Mouse (Mus musculus): Measurements from ENCODE around the gene Gpx4. TPM values are rescaled to one million over a fixed set of nuclear protein-coding genes. Genes with fewer than 3 reads are reported as not detected.

The Gpx4 gene
- polyA plus RNA-seq, 1 experiment from 2014 or later, result 534 TPM

- no peak overlapping the region for H3K9ac ChIP-seq (ENCODE audit: low read length)
- no peaks in the 10 kb centered on the region for H3K9me3 ChIP-seq (ENCODE audit: control insufficient read depth, low read length)
- no peak overlapping the region for H3K4me2 ChIP-seq (ENCODE audit: low read depth, severe bottlenecking)
- peaks cover under 1% of the 10 kb centered on the region; the same call in 1 of the 2 replicates for H3K36me3 ChIP-seq (ENCODE audit: control insufficient read depth, insufficient read depth, low read length)
- no peak for ATAC-seq (ENCODE audit: insufficient number of reproducible peaks, low FRiP score, low TSS enrichment, low read depth)
- no peak overlapping the region for H3K4me3 ChIP-seq (ENCODE audit: low read depth, low read length)
- H3K4me1 ChIP-seq (ENCODE audit: control insufficient read depth, insufficient read depth, low read length), result no peaks in the 10 kb centered on the region
- H3K27ac ChIP-seq (replicated peaks; ENCODE audit: low read depth, low read length), result no peak overlapping the region
- 92% methylated on average over 8 of the region's 8 CpGs for WGBS
- no peak for DNase-seq (ENCODE audit: low spot score)
- no peaks in the 10 kb centered on the region for H3K27me3 ChIP-seq (ENCODE audit: control insufficient read depth, insufficient read depth, low read length)
Measured at GRCm38 (mm10) chr10:80087483-80087882, 40.5 kb downstream of the Gpx4 start.

- 56% methylated on average over 4 of the region's 4 CpGs for WGBS
Measured at GRCm38 (mm10) chr10:80089146-80089545, 42.2 kb downstream of the Gpx4 start.

GRCm38 (mm10) chr10:80091527-80091926 lies 44.6 kb downstream of the Gpx4 start:
- Histone ChIP-seq H3K36me3 (ENCODE audit: control insufficient read depth, insufficient read depth, low read length) (no peaks in the 10 kb centered on the region), H3K9ac (ENCODE audit: low read length) (no peak overlapping the region), H3K27ac (replicated peaks; ENCODE audit: low read depth, low read length) (no peak overlapping the region), H3K9me3 (ENCODE audit: control insufficient read depth, low read length) (no peaks in the 10 kb centered on the region), H3K4me1 (ENCODE audit: control insufficient read depth, insufficient read depth, low read length) (no peaks in the 10 kb centered on the region), H3K4me2 (ENCODE audit: low read depth, severe bottlenecking) (no peak overlapping the region), H3K4me3 (ENCODE audit: low read depth, low read length) (no peak overlapping the region), H3K27me3 (ENCODE audit: control insufficient read depth, insufficient read depth, low read length) (no peaks in the 10 kb centered on the region)
- ATAC-seq (ENCODE audit: insufficient number of reproducible peaks, low FRiP score, low TSS enrichment, low read depth), result no peak
- 87% methylated on average over 6 of the region's 6 CpGs for WGBS
- DNase-seq (ENCODE audit: low spot score), result no peak

More at GRCm38 (mm10) chr10:80089146-80089545, 42.2 kb downstream of the Gpx4 start:
- Histone ChIP-seq H3K27me3 (ENCODE audit: control insufficient read depth, insufficient read depth, low read length) (no peaks in the 10 kb centered on the region), H3K9me3 (ENCODE audit: control insufficient read depth, low read length) (no peaks in the 10 kb centered on the region), H3K4me1 (ENCODE audit: control insufficient read depth, insufficient read depth, low read length) (no peaks in the 10 kb centered on the region), H3K36me3 (ENCODE audit: control insufficient read depth, insufficient read depth, low read length) (no peaks in the 10 kb centered on the region), H3K4me2 (ENCODE audit: low read depth, severe bottlenecking) (no peak overlapping the region), H3K9ac (ENCODE audit: low read length) (no peak overlapping the region), H3K4me3 (ENCODE audit: low read depth, low read length) (no peak overlapping the region), H3K27ac (replicated peaks; ENCODE audit: low read depth, low read length) (no peak overlapping the region)
- no peak for DNase-seq (ENCODE audit: low spot score)
- no peak for ATAC-seq (ENCODE audit: insufficient number of reproducible peaks, low FRiP score, low TSS enrichment, low read depth)

DNA sequence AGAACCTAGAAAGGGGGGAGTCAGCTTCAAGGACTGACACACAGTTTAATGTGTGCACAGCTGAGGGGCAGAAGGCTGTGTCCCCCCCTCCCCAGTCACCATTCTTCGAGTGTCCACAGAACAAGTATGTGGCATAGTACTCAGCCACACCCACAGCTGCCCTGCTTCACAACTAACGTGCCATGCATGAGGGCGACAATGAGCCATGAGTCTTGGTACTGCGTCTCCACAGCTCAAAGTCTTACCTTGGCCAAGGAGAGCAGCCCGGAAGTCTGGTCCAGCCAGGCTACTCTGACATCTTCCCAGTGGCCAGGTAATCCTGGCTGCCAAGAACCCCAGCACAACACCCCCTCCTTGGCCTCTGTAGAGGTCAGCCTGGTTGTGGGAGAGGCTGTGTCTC lies 45.7 kb downstream of the Gpx4 start:
- no peaks in the 10 kb centered on the region for H3K9me3 ChIP-seq (ENCODE audit: control insufficient read depth, low read length)
- peaks cover 7% of the 10 kb centered on the region for H3K4me1 ChIP-seq (ENCODE audit: control insufficient read depth, insufficient read depth, low read length)
- H3K27me3 ChIP-seq (ENCODE audit: control insufficient read depth, insufficient read depth, low read length), result no peaks in the 10 kb centered on the region
- 86% methylated on average over 5 of the region's 5 CpGs for WGBS
- H3K27ac ChIP-seq (replicated peaks; ENCODE audit: low read depth, low read length), result no peak overlapping the region
- H3K4me3 ChIP-seq (ENCODE audit: low read depth, low read length), result no peak overlapping the region
- DNase-seq (ENCODE audit: low spot score), result no peak
- no peak overlapping the region for H3K9ac ChIP-seq (ENCODE audit: low read length)
- H3K4me2 ChIP-seq (ENCODE audit: low read depth, severe bottlenecking), result no peak overlapping the region
- ATAC-seq (ENCODE audit: insufficient number of reproducible peaks, low FRiP score, low TSS enrichment, low read depth), result no peak
- H3K36me3 ChIP-seq (ENCODE audit: control insufficient read depth, insufficient read depth, low read length), result no peaks in the 10 kb centered on the region

DNA sequence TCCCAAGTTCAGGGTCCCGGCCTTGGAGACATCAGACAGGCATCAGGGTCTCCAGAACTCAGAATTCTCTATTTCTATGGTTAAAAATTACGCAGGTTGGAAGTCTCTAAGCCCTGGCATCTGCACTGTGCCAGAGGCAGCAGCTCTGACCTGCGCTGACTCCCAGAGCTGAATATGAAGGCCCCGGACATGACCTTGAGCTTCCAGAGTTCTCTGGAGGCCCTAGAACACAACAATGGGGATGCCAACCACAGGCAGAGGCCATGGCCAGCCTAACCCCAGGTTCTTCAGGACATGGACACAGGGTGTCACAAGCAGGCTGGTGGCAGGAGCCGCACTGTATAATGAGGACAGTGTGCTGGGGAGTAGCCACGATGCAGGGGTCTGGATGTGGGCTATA lies 47.1 kb downstream of the Gpx4 start:
- H3K4me2 ChIP-seq (ENCODE audit: low read depth, severe bottlenecking), result no peak overlapping the region
- no peak for DNase-seq (ENCODE audit: low spot score)
- H3K4me1 ChIP-seq (ENCODE audit: control insufficient read depth, insufficient read depth, low read length), result peaks cover 8% of the 10 kb centered on the region
- no peaks in the 10 kb centered on the region for H3K9me3 ChIP-seq (ENCODE audit: control insufficient read depth, low read length)
- H3K4me3 ChIP-seq (ENCODE audit: low read depth, low read length), result no peak overlapping the region
- H3K27me3 ChIP-seq (ENCODE audit: control insufficient read depth, insufficient read depth, low read length), result no peaks in the 10 kb centered on the region
- WGBS, result 91% methylated on average over 6 of the region's 6 CpGs
- H3K9ac ChIP-seq (ENCODE audit: low read length), result no peak overlapping the region
- no peak overlapping the region for H3K27ac ChIP-seq (replicated peaks; ENCODE audit: low read depth, low read length)
- H3K36me3 ChIP-seq (ENCODE audit: control insufficient read depth, insufficient read depth, low read length), result no peaks in the 10 kb centered on the region
- no peak for ATAC-seq (ENCODE audit: insufficient number of reproducible peaks, low FRiP score, low TSS enrichment, low read depth)

DNA sequence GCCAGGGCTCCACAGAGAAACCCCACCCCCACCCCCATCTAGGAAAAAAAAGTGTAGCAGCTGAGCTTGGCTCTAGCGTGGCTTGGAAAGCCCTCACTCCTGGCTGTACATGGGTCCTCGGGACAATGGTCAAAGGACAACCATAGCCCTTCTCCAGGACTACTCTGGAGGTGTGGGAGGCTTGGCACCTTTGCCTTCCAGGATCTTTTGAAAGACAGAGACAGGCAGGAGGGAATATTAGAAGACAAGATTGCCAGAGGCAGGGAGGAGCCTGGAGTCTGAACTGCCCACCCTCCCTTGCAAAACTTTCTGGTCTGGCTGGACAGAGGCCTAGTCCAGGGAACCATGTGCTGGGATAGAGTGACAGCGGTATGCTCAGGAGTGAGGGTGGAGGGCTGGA lies 47.7 kb downstream of the Gpx4 start:
- Histone ChIP-seq H3K9me3 (ENCODE audit: control insufficient read depth, low read length) (no peaks in the 10 kb centered on the region), H3K9ac (ENCODE audit: low read length) (no peak overlapping the region), H3K4me3 (ENCODE audit: low read depth, low read length) (no peak overlapping the region), H3K36me3 (ENCODE audit: control insufficient read depth, insufficient read depth, low read length) (no peaks in the 10 kb centered on the region), H3K27ac (replicated peaks; ENCODE audit: low read depth, low read length) (no peak overlapping the region), H3K4me2 (ENCODE audit: low read depth, severe bottlenecking) (no peak overlapping the region), H3K27me3 (ENCODE audit: control insufficient read depth, insufficient read depth, low read length) (no peaks in the 10 kb centered on the region), H3K4me1 (ENCODE audit: control insufficient read depth, insufficient read depth, low read length) (peaks cover 8% of the 10 kb centered on the region)
- ATAC-seq (ENCODE audit: insufficient number of reproducible peaks, low FRiP score, low TSS enrichment, low read depth) (no peak), DNase-seq (ENCODE audit: low spot score) (no peak)
- 90% methylated on average over 3 of the region's 3 CpGs for WGBS

GRCm38 (mm10) chr10:80095547-80095946 lies 48.6 kb downstream of the Gpx4 start:
- H3K27me3 ChIP-seq (ENCODE audit: control insufficient read depth, insufficient read depth, low read length), result no peaks in the 10 kb centered on the region
- H3K4me2 ChIP-seq (ENCODE audit: low read depth, severe bottlenecking), result no peak overlapping the region
- H3K4me1 ChIP-seq (ENCODE audit: control insufficient read depth, insufficient read depth, low read length), result peaks cover 8% of the 10 kb centered on the region
- WGBS, result 86% methylated on average over 5 of the region's 5 CpGs
- no peaks in the 10 kb centered on the region for H3K36me3 ChIP-seq (ENCODE audit: control insufficient read depth, insufficient read depth, low read length)
- DNase-seq (ENCODE audit: low spot score), result no peak
- ATAC-seq (ENCODE audit: insufficient number of reproducible peaks, low FRiP score, low TSS enrichment, low read depth), result no peak
- H3K4me3 ChIP-seq (ENCODE audit: low read depth, low read length), result no peak overlapping the region
- H3K9ac ChIP-seq (ENCODE audit: low read length), result no peak overlapping the region
- H3K27ac ChIP-seq (replicated peaks; ENCODE audit: low read depth, low read length), result no peak overlapping the region
- no peaks in the 10 kb centered on the region for H3K9me3 ChIP-seq (ENCODE audit: control insufficient read depth, low read length)

- 15% methylated on average over 6 of the region's 7 CpGs for WGBS
- no peaks in the 10 kb centered on the region for H3K27me3 ChIP-seq (ENCODE audit: control insufficient read depth, insufficient read depth, low read length)
- ATAC-seq (ENCODE audit: insufficient number of reproducible peaks, low FRiP score, low TSS enrichment, low read depth) (no peak), DNase-seq (ENCODE audit: low spot score) (peak; percentile 55)
- H3K36me3 ChIP-seq (ENCODE audit: control insufficient read depth, insufficient read depth, low read length), result no peaks in the 10 kb centered on the region
- H3K9ac ChIP-seq (ENCODE audit: low read length), result no peak overlapping the region
- no peak overlapping the region for H3K4me3 ChIP-seq (ENCODE audit: low read depth, low read length)
- H3K4me2 ChIP-seq (ENCODE audit: low read depth, severe bottlenecking), result no peak overlapping the region
- H3K27ac ChIP-seq (replicated peaks; ENCODE audit: low read depth, low read length), result no peak overlapping the region
- no peaks in the 10 kb centered on the region for H3K9me3 ChIP-seq (ENCODE audit: control insufficient read depth, low read length)
- H3K4me1 ChIP-seq (ENCODE audit: control insufficient read depth, insufficient read depth, low read length), result peaks cover 14% of the 10 kb centered on the region
Measured at GRCm38 (mm10) chr10:80097275-80097674, 50.3 kb downstream of the Gpx4 start.

- no peaks in the 10 kb centered on the region for H3K36me3 ChIP-seq (ENCODE audit: control insufficient read depth, insufficient read depth, low read length)
- no peaks in the 10 kb centered on the region for H3K9me3 ChIP-seq (ENCODE audit: control insufficient read depth, low read length)
- ATAC-seq (ENCODE audit: insufficient number of reproducible peaks, low FRiP score, low TSS enrichment, low read depth) (no peak), DNase-seq (ENCODE audit: low spot score) (no peak)
- no peak overlapping the region for H3K9ac ChIP-seq (ENCODE audit: low read length)
- H3K27ac ChIP-seq (replicated peaks; ENCODE audit: low read depth, low read length), result no peak overlapping the region
- H3K4me3 ChIP-seq (ENCODE audit: low read depth, low read length), result no peak overlapping the region
- no peaks in the 10 kb centered on the region for H3K27me3 ChIP-seq (ENCODE audit: control insufficient read depth, insufficient read depth, low read length)
- 83% methylated on average over 5 of the region's 5 CpGs for WGBS
- H3K4me2 ChIP-seq (ENCODE audit: low read depth, severe bottlenecking), result no peak overlapping the region
- peaks cover 14% of the 10 kb centered on the region for H3K4me1 ChIP-seq (ENCODE audit: control insufficient read depth, insufficient read depth, low read length)
Measured at GRCm38 (mm10) chr10:80098630-80099029, 51.7 kb downstream of the Gpx4 start.

Measured in limb, embryonic 11.5 days (tissue).